Mouse (Mus musculus) heart, postnatal 14 days (tissue): ENCODE data around the gene Serpina3b. TPM values are rescaled to one million over a fixed set of nuclear protein-coding genes. Genes with fewer than 3 reads are reported as not detected.
"Not testable (repeated sequence)": the region's sequence is repeated elsewhere in the genome, so short reads cannot be mapped to it uniquely, and the experiment has no call there.

ENCODE experiments used
- DNase-seq, 2 experiments: peaks; one replicate each; pipeline ENCODE4 v3.0.0; 2021 to 2022
- intact Hi-C: fragments of 180-260 bp; cut with DNase I; formaldehyde crosslinking; loops from one replicate; pipeline ENCODE4 v1.15.1; 2025
- long read RNA-seq, 2 experiments: library from polyadenylated mRNA; stranded (forward); transcript quantifications; one replicate each; pipeline ENCODE4 v2.0.0; 2021
- total RNA-seq, 2 experiments: library from RNA; stranded (reverse); gene quantifications; 2 replicates each; pipeline ENCODE4 v1.2.3; 2021

Gene Serpina3b
- not detected for total RNA-seq
- long read RNA-seq, experiment 1, result 0 reads
- long read RNA-seq, experiment 2, result 0 reads

GRCm38 (mm10) chr12:104127696-104128095, at the start of gene Serpina3b:
TSS of gene Serpina3b (plus strand) at chr12:104127996.
- intact Hi-C loops, result no loop called here
- DNase-seq, result no peak

GRCm38 (mm10) chr12:104090119-104090518, 37.7 kb upstream of the Serpina3b start:
- intact Hi-C loops, result no loop called here
- no peak for DNase-seq

GRCm38 (mm10) chr12:104091303-104091702, 36.5 kb upstream of the Serpina3b start:
- intact Hi-C loops, result no loop called here

GRCm38 (mm10) chr12:104100768-104101167, 27.0 kb upstream of the Serpina3b start, which contains the start of gene Serpina5:
TSS of gene Serpina5 (plus strand) at chr12:104101113.
- intact Hi-C loops, result no loop called here
- no peak for DNase-seq

More at GRCm38 (mm10) chr12:104091303-104091702, 36.5 kb upstream of the Serpina3b start:
- DNase-seq, result no peak

GRCm38 (mm10) chr12:104105847-104106246, 21.9 kb upstream of the Serpina3b start:
- intact Hi-C loops, result no loop called here

GRCm38 (mm10) chr12:104106919-104107318, 20.9 kb upstream of the Serpina3b start:
- DNase-seq, result no peak
- intact Hi-C loops, result no loop called here

More at GRCm38 (mm10) chr12:104105847-104106246, 21.9 kb upstream of the Serpina3b start:
- no peak for DNase-seq

- intact Hi-C loops, result no loop called here
- no peak for DNase-seq
Observed at GRCm38 (mm10) chr12:104108507-104108906, 19.3 kb upstream of the Serpina3b start.

GRCm38 (mm10) chr12:104112333-104112732, 15.5 kb upstream of the Serpina3b start, which contains the start of gene Serpina3a:
TSS of gene Serpina3a (plus strand) at chr12:104112724.
- DNase-seq, intact Hi-C loops: not testable (repeated sequence)

- intact Hi-C loops, result no loop called here
- DNase-seq, result no peak
Observed at GRCm38 (mm10) chr12:104114921-104115579, 12.7 kb upstream of the Serpina3b start.

- DNase-seq, result no peak
- intact Hi-C loops, result no loop called here
Observed at GRCm38 (mm10) chr12:104123097-104123496, 4.7 kb upstream of the Serpina3b start.

GRCm38 (mm10) chr12:104123996-104124395, 3.8 kb upstream of the Serpina3b start:
- intact Hi-C loops, result no loop called here
- no peak for DNase-seq

GRCm38 (mm10) chr12:104125021-104125560, 2.7 kb upstream of the Serpina3b start:
- intact Hi-C loops, result no loop called here
- no peak for DNase-seq

- DNase-seq, result no peak
- intact Hi-C loops, result no loop called here
Observed at GRCm38 (mm10) chr12:104131041-104131440, 3.2 kb downstream of the Serpina3b start.

- DNase-seq, result no peak
- intact Hi-C loops, result no loop called here
Observed at GRCm38 (mm10) chr12:104138216-104138615, 10.4 kb downstream of the Serpina3b start.

- no peak for DNase-seq
- intact Hi-C loops, result no loop called here
Observed at GRCm38 (mm10) chr12:104140543-104141103, 12.8 kb downstream of the Serpina3b start.

- no peak for DNase-seq
- intact Hi-C loops, result no loop called here
Observed at GRCm38 (mm10) chr12:104141506-104141905, 13.7 kb downstream of the Serpina3b start.

- intact Hi-C loops, result no loop called here
- DNase-seq, result no peak
Observed at GRCm38 (mm10) chr12:104142427-104142826, 14.6 kb downstream of the Serpina3b start.

GRCm38 (mm10) chr12:104143286-104143685, 15.5 kb downstream of the Serpina3b start:
- intact Hi-C loops, result no loop called here

GRCm38 (mm10) chr12:104145571-104145970, 17.8 kb downstream of the Serpina3b start:
- intact Hi-C loops, result no loop called here
- no peak for DNase-seq

More at GRCm38 (mm10) chr12:104143286-104143685, 15.5 kb downstream of the Serpina3b start:
- no peak for DNase-seq

GRCm38 (mm10) chr12:104151989-104152388, 24.2 kb downstream of the Serpina3b start:
- no peak for DNase-seq
- intact Hi-C loops, result no loop called here

- DNase-seq, result no peak
- intact Hi-C loops, result no loop called here
Observed at GRCm38 (mm10) chr12:104153041-104153645, 25.3 kb downstream of the Serpina3b start.
